Mouse (Mus musculus): ENCODE measurements around the gene Olfr59. TPM values are rescaled to one million over a fixed set of nuclear protein-coding genes. Genes with fewer than 3 reads are reported as not detected.

The Olfr59 gene
- not detected in 2 replicates for polyA plus RNA-seq (2014; fragmentation: Nextera tagmentation; extraction: Ambion mirVana)

GRCm38 (mm10) chr11:74283436-74283835 is at the start of gene Olfr59:
Gene Olfr59 (plus strand): TSS chr11:74283736.
- ATAC-seq (replicated peaks; ENCODE audit: low FRiP score) (no peak), DNase-seq (ENCODE audit: low spot score) (no peak)
- WGBS: 71% methylated on average over 2 of the region's 2 CpGs

DNA sequence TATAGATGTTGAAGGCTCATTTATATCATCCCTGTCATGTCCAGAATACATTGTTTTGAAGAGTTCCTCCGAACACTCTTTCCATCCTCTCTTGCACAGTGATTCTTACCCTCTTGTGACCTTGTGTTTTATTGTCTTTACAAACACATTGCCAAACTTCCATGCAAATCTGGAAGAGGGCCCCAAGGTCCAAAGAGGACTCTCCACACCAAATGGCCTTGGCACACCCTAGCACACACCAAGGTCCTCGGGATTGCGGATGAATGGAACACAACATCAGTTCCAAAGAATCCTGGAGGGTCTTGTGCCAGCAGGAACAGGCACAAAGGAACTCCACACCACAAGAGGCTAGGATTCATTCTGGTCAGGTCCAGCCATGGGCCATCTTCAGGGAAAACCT is 42.3 kb upstream of the Olfr59 start:
- DNase-seq (ENCODE audit: low spot score) (no peak), ATAC-seq (replicated peaks; ENCODE audit: low FRiP score) (no peak)
- peaks cover 3% of the 10 kb centered on the region; the same call in 1 of the 2 replicates for H3K9me3 ChIP-seq (ENCODE audit: control insufficient read depth, low read length)
- H3K4me3 ChIP-seq (ENCODE audit: low read depth, low read length): no peak overlapping the region
- H3K27ac ChIP-seq (ENCODE audit: low read depth, low read length): no peak overlapping the region
- 94% methylated on average over 3 of the region's 3 CpGs for WGBS
- no peaks in the 10 kb centered on the region for H3K27me3 ChIP-seq (ENCODE audit: control insufficient read depth, insufficient read depth, low read length)
- no peak overlapping the region for H3K9ac ChIP-seq (ENCODE audit: low read length)
- H3K36me3 ChIP-seq (ENCODE audit: control insufficient read depth, insufficient read depth, low read length): no peaks in the 10 kb centered on the region
- no peak overlapping the region for H3K4me2 ChIP-seq (ENCODE audit: low read depth, low read length, severe bottlenecking)
- H3K4me1 ChIP-seq (replicated peaks; ENCODE audit: control insufficient read depth, insufficient read depth, low read length): no peaks in the 10 kb centered on the region

More at GRCm38 (mm10) chr11:74283436-74283835, at the start of gene Olfr59:
- no peaks in the 10 kb centered on the region for H3K4me1 ChIP-seq (replicated peaks; ENCODE audit: control insufficient read depth, insufficient read depth, low read length)
- no peak within 1 kb of the TSS for H3K9ac ChIP-seq (ENCODE audit: low read length)
- no peak within 1 kb of the TSS for H3K4me3 ChIP-seq (ENCODE audit: low read depth, low read length)
- no peak within 1 kb of the TSS for H3K27ac ChIP-seq (ENCODE audit: low read depth, low read length)
- H3K9me3 ChIP-seq (ENCODE audit: control insufficient read depth, low read length): peaks cover 3% of the 10 kb centered on the region; the same call in 1 of the 2 replicates
- no peaks in the 10 kb centered on the region for H3K27me3 ChIP-seq (ENCODE audit: control insufficient read depth, insufficient read depth, low read length)
- no peak within 1 kb of the TSS for H3K4me2 ChIP-seq (ENCODE audit: low read depth, low read length, severe bottlenecking)
- H3K36me3 ChIP-seq (ENCODE audit: control insufficient read depth, insufficient read depth, low read length): no peaks in the 10 kb centered on the region

GRCm38 (mm10) chr11:74259508-74259907 is 24.0 kb upstream of the Olfr59 start, which contains the start of gene Olfr406:
Gene Olfr406 (plus strand): TSS chr11:74259808.
- Histone ChIP-seq H3K9me3 (ENCODE audit: control insufficient read depth, low read length) (peaks cover 4% of the 10 kb centered on the region; the same call in 1 of the 2 replicates), H3K4me2 (ENCODE audit: low read depth, low read length, severe bottlenecking) (no peak within 1 kb of the TSS), H3K9ac (ENCODE audit: low read length) (no peak within 1 kb of the TSS), H3K27me3 (ENCODE audit: control insufficient read depth, insufficient read depth, low read length) (no peaks in the 10 kb centered on the region), H3K27ac (ENCODE audit: low read depth, low read length) (no peak within 1 kb of the TSS), H3K4me1 (replicated peaks; ENCODE audit: control insufficient read depth, insufficient read depth, low read length) (no peaks in the 10 kb centered on the region), H3K4me3 (ENCODE audit: low read depth, low read length) (no peak within 1 kb of the TSS), H3K36me3 (ENCODE audit: control insufficient read depth, insufficient read depth, low read length) (no peaks in the 10 kb centered on the region)
- WGBS: 61% methylated on average over 2 of the region's 2 CpGs
- ATAC-seq (replicated peaks; ENCODE audit: low FRiP score): no peak
- no peak for DNase-seq (ENCODE audit: low spot score)

DNA sequence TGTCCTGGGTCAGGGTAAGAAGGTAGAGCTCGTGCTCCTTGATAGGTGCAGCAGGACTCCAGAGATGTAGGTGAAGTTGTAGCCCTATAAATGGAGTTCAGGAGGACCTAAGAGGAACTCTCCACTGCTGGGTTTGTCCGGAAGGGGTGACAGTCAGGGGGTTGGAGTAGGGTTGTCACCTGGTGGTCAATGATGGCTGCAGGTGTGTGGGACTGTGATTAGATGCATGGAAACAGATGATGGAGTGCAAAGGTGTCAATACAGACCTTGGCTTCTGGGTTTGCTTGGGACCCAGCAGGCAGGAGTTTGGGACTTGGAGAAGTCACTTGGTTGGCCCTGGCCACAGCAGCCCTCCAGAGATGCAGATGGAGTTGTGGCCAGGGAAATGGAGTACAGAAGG is 3.7 kb downstream of the Olfr59 start:
- Histone ChIP-seq H3K4me3 (ENCODE audit: low read depth, low read length) (no peak overlapping the region), H3K36me3 (ENCODE audit: control insufficient read depth, insufficient read depth, low read length) (no peaks in the 10 kb centered on the region), H3K27me3 (ENCODE audit: control insufficient read depth, insufficient read depth, low read length) (no peaks in the 10 kb centered on the region), H3K9me3 (ENCODE audit: control insufficient read depth, low read length) (no peaks in the 10 kb centered on the region; the same call in 1 of the 2 replicates), H3K27ac (ENCODE audit: low read depth, low read length) (no peak overlapping the region), H3K9ac (ENCODE audit: low read length) (no peak overlapping the region), H3K4me1 (replicated peaks; ENCODE audit: control insufficient read depth, insufficient read depth, low read length) (no peaks in the 10 kb centered on the region), H3K4me2 (ENCODE audit: low read depth, low read length, severe bottlenecking) (no peak overlapping the region)
- DNase-seq (ENCODE audit: low spot score) (no peak), ATAC-seq (replicated peaks; ENCODE audit: low FRiP score) (no peak)
- 65% methylated on average over 2 of the region's 2 CpGs for WGBS

- Histone ChIP-seq H3K36me3 (ENCODE audit: control insufficient read depth, insufficient read depth, low read length) (no peaks in the 10 kb centered on the region), H3K4me2 (ENCODE audit: low read depth, low read length, severe bottlenecking) (no peak overlapping the region), H3K4me3 (ENCODE audit: low read depth, low read length) (no peak overlapping the region), H3K9ac (ENCODE audit: low read length) (no peak overlapping the region), H3K9me3 (ENCODE audit: control insufficient read depth, low read length) (no peaks in the 10 kb centered on the region), H3K4me1 (replicated peaks; ENCODE audit: control insufficient read depth, insufficient read depth, low read length) (no peaks in the 10 kb centered on the region), H3K27ac (ENCODE audit: low read depth, low read length) (no peak overlapping the region), H3K27me3 (ENCODE audit: control insufficient read depth, insufficient read depth, low read length) (no peaks in the 10 kb centered on the region)
- no peak for ATAC-seq (replicated peaks; ENCODE audit: low FRiP score)
- 81% methylated on average over 2 of the region's 2 CpGs for WGBS
- no peak for DNase-seq (ENCODE audit: low spot score)
Measured at GRCm38 (mm10) chr11:74326044-74326443, 42.5 kb downstream of the Olfr59 start.

GRCm38 (mm10) chr11:74328781-74329180 is 45.2 kb downstream of the Olfr59 start:
- no peak overlapping the region for H3K9ac ChIP-seq (ENCODE audit: low read length)
- no peak overlapping the region for H3K4me2 ChIP-seq (ENCODE audit: low read depth, low read length, severe bottlenecking)
- no peaks in the 10 kb centered on the region for H3K27me3 ChIP-seq (ENCODE audit: control insufficient read depth, insufficient read depth, low read length)
- no peak overlapping the region for H3K4me3 ChIP-seq (ENCODE audit: low read depth, low read length)
- no peak overlapping the region for H3K27ac ChIP-seq (ENCODE audit: low read depth, low read length)
- H3K36me3 ChIP-seq (ENCODE audit: control insufficient read depth, insufficient read depth, low read length): no peaks in the 10 kb centered on the region
- H3K9me3 ChIP-seq (ENCODE audit: control insufficient read depth, low read length): no peaks in the 10 kb centered on the region
- ATAC-seq (replicated peaks; ENCODE audit: low FRiP score): no peak
- H3K4me1 ChIP-seq (replicated peaks; ENCODE audit: control insufficient read depth, insufficient read depth, low read length): no peaks in the 10 kb centered on the region
- DNase-seq (ENCODE audit: low spot score): no peak

DNA sequence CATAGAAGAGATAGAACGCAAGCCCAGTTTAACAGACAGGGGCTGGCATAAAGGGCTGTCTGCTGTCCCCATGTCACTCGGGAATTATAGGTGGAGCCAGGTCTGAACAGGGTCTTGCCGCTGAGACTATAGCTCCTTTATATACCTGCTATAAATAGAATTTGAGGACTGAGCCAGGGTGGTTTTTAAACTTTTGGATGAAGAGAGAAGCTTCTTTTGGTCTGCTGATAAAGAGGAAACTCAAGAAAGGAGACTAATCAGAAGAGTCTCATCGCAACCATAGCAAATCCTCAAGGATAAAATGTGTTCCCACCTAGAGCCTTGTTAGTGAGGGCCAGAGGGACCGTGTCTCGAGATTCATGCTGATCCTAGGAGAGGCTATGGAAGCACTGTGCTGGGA is 54.4 kb downstream of the Olfr59 start, which contains the start of gene Olfr410:
TSS of gene Olfr410 (minus strand) at position 101 of the 400 bp plus-strand sequence.
- DNase-seq (ENCODE audit: low spot score): no peak

More for the DNA sequence above, 54.4 kb downstream of the Olfr59 start, which contains the start of gene Olfr410:
- no peak within 1 kb of the TSS for H3K27ac ChIP-seq (ENCODE audit: low read depth, low read length)
- no peak for ATAC-seq (replicated peaks; ENCODE audit: low FRiP score)
- H3K4me2 ChIP-seq (ENCODE audit: low read depth, low read length, severe bottlenecking): no peak within 1 kb of the TSS
- no peaks in the 10 kb centered on the region for H3K27me3 ChIP-seq (ENCODE audit: control insufficient read depth, insufficient read depth, low read length)
- no peak within 1 kb of the TSS for H3K9ac ChIP-seq (ENCODE audit: low read length)
- no peaks in the 10 kb centered on the region; the same call in 1 of the 2 replicates for H3K9me3 ChIP-seq (ENCODE audit: control insufficient read depth, low read length)
- H3K4me3 ChIP-seq (ENCODE audit: low read depth, low read length): no peak within 1 kb of the TSS
- 82% methylated on average over 6 of the region's 6 CpGs for WGBS
- no peaks in the 10 kb centered on the region for H3K36me3 ChIP-seq (ENCODE audit: control insufficient read depth, insufficient read depth, low read length)
- H3K4me1 ChIP-seq (replicated peaks; ENCODE audit: control insufficient read depth, insufficient read depth, low read length): no peaks in the 10 kb centered on the region

Other genes starting within 250 kb of the Olfr59 start
- gene Olfr139, start 227.2 kb upstream of the Olfr59 start, polyA plus RNA-seq (2014; fragmentation: Nextera tagmentation; extraction: Ambion mirVana): not detected in 2 replicates
- not detected in 2 replicates for gene Olfr399, start 227.1 kb upstream of the Olfr59 start, polyA plus RNA-seq (2014; fragmentation: Nextera tagmentation; extraction: Ambion mirVana)
- not detected in 2 replicates for gene Zfp616, start 213.8 kb upstream of the Olfr59 start, polyA plus RNA-seq (2014; fragmentation: Nextera tagmentation; extraction: Ambion mirVana)
- gene Olfr401, start 170.0 kb upstream of the Olfr59 start, polyA plus RNA-seq (2014; fragmentation: Nextera tagmentation; extraction: Ambion mirVana): not detected in 2 replicates
- gene Olfr402, start 130.2 kb upstream of the Olfr59 start, polyA plus RNA-seq (2014; fragmentation: Nextera tagmentation; extraction: Ambion mirVana): not detected in 2 replicates
- not detected in 2 replicates for gene Olfr403, start 97.5 kb upstream of the Olfr59 start, polyA plus RNA-seq (2014; fragmentation: Nextera tagmentation; extraction: Ambion mirVana)
- not detected in 2 replicates for gene Olfr43, start 72.4 kb upstream of the Olfr59 start, polyA plus RNA-seq (2014; fragmentation: Nextera tagmentation; extraction: Ambion mirVana)
- not detected in 2 replicates for gene Olfr406, start 23.9 kb upstream of the Olfr59 start, polyA plus RNA-seq (2014; fragmentation: Nextera tagmentation; extraction: Ambion mirVana)
- not detected in 2 replicates for gene Olfr410, start 54.3 kb downstream of the Olfr59 start, polyA plus RNA-seq (2014; fragmentation: Nextera tagmentation; extraction: Ambion mirVana)
- gene Olfr411, start 68.9 kb downstream of the Olfr59 start, polyA plus RNA-seq (2014; fragmentation: Nextera tagmentation; extraction: Ambion mirVana): not detected in 2 replicates
- gene Olfr412, start 78.3 kb downstream of the Olfr59 start, polyA plus RNA-seq (2014; fragmentation: Nextera tagmentation; extraction: Ambion mirVana): not detected in 2 replicates

All from forebrain, embryonic 11.5 days (tissue).